Mouse (Mus musculus) C2C12 (cell line): Measurements from ENCODE around the gene Mrpl37.

Experiments used
- CEBPB ChIP-seq: IDR thresholded peaks from one replicate; pipeline ENCODE4 v1.6.1; 2011; ENCODE audit warnings: low read depth, mild to moderate bottlenecking, control low read depth, moderate library complexity
- CTCF ChIP-seq: IDR thresholded peaks from one replicate; pipeline ENCODE4 v1.5.1; 2011; ENCODE audit not compliant: control insufficient read depth, insufficient read depth, insufficient read length
- MYOG ChIP-seq: IDR thresholded peaks from one replicate; pipeline ENCODE4 v1.6.1; 2011; ENCODE audit not compliant: control insufficient read depth, insufficient read length; ENCODE audit errors: extremely low read depth
- USF1 ChIP-seq: IDR thresholded peaks from one replicate; pipeline ENCODE4 v1.6.1; 2011; ENCODE audit warnings: low read depth, mild to moderate bottlenecking, control low read depth, moderate library complexity

GRCm38 (mm10) chr4:107058781-107059180, 7.9 kb downstream of the Mrpl37 start:
- TF ChIP-seq USF1 (no peak), CEBPB (no peak), CTCF (no peak), MYOG (no peak)
